Comparison of ENCODE assay signal across 10 mouse cellular contexts in the genomic region with DNA sequence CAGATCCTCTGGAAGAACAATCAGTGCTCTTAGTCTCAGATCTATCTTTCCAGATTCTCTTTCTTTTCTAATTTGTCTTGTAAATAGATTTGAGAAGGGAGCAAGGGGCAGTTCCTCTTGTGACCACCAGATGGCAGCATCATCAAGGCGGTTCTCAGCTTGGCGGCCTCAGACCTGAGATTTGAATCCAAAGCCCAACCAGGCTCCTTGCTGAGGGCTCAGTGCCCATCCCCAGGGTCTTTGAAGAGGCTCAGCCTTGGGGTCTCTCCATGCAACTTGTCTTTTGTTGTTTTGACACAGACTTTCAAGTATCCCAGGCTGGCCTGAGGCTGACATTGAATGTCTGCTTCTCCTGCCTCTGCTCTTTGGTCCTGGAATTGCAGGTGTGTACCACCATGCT. TPM values are rescaled to one million over a fixed set of nuclear protein-coding genes. Genes with fewer than 3 reads are reported as not detected.
DNase-seq lines count a peak whose midpoint lies in the region; ATAC-seq and TF ChIP-seq lines count a peak whose summit lies in the region.
"Had no signal": no experiment of that assay in that cellular context is flagged by ENCODE, and none has a peak within 500 bp of the region (broad histone marks: within the 10 kb centered on the region; RNA-seq: fewer than 3 reads in every experiment).

No protein-coding gene starts in this region.

- no peak for TF ChIP-seq EP300 in liver, embryonic 14.5 days (IDR thresholded peaks at IDR 0.05; ENCODE audit: low read depth)

- 0% methylated on average over 2 of the region's 2 CpGs for WGBS in forebrain, embryonic 11.5 days
- WGBS in forebrain, embryonic 12.5 days: 0% methylated on average over 2 of the region's 2 CpGs
- WGBS in midbrain, embryonic 11.5 days: 0% methylated on average over 2 of the region's 2 CpGs
- 0% methylated on average over 2 of the region's 2 CpGs for WGBS in midbrain, embryonic 15.5 days
- WGBS in liver, embryonic 14.5 days (ENCODE audit: insufficient replicate concordance): 0% methylated on average over 2 of the region's 2 CpGs
- 2% methylated on average over 2 of the region's 2 CpGs for WGBS in small intestine, adult 2 months

- no peak overlapping the region for H3K27ac ChIP-seq in forebrain, embryonic 11.5 days (ENCODE audit: low read depth, low read length)
- H3K27ac ChIP-seq in forebrain, embryonic 12.5 days: no peak overlapping the region
- H3K27ac ChIP-seq in midbrain, embryonic 11.5 days (ENCODE audit: low read depth, low read length): no peak overlapping the region
- no peak overlapping the region for H3K27ac ChIP-seq in midbrain, embryonic 15.5 days
- no peak overlapping the region for H3K27ac ChIP-seq in bone marrow macrophage, adult 2 months (ENCODE audit: insufficient read depth, low read depth, low read length)
- no peak overlapping the region for H3K27ac ChIP-seq in liver, embryonic 14.5 days
- no peak overlapping the region for H3K27ac ChIP-seq in small intestine, adult 2 months (ENCODE audit: insufficient read depth, low read depth, low read length)
- H3K27ac ChIP-seq: heart, embryonic 13.5 days; midbrain, embryonic 12.5 days had no signal

- peak; percentile 79 for DNase-seq in forebrain, embryonic 11.5 days (ENCODE audit: low spot score)
- peak; percentile 95 for DNase-seq in midbrain, embryonic 11.5 days (ENCODE audit: low spot score, missing footprints)
- DNase-seq in liver, embryonic 14.5 days (ENCODE audit: low read depth in 3 of 3, low spot score in 3 of 3): no peak

- TF ChIP-seq POLR2A in bone marrow macrophage, adult 2 months (IDR thresholded peaks at IDR 0.05; ENCODE audit: borderline replicate concordance, low read depth, low read length): no peak
- no peak for TF ChIP-seq POLR2A in small intestine, adult 2 months (IDR thresholded peaks at IDR 0.05; ENCODE audit: low read depth, low read length)

- no peaks in the 10 kb centered on the region for H3K9me3 ChIP-seq in forebrain, embryonic 11.5 days (ENCODE audit: control insufficient read depth, low read length)
- no peaks in the 10 kb centered on the region for H3K9me3 ChIP-seq in forebrain, embryonic 12.5 days
- no peaks in the 10 kb centered on the region for H3K9me3 ChIP-seq in midbrain, embryonic 11.5 days (ENCODE audit: control insufficient read depth, low read length)
- H3K9me3 ChIP-seq in midbrain, embryonic 15.5 days: no peaks in the 10 kb centered on the region
- H3K9me3 ChIP-seq in liver, embryonic 14.5 days (ENCODE audit: control insufficient read depth, low read length): no peaks in the 10 kb centered on the region
- H3K9me3 ChIP-seq: heart, embryonic 13.5 days; midbrain, embryonic 12.5 days had no signal

- no peaks in the 10 kb centered on the region for H3K36me3 ChIP-seq in forebrain, embryonic 11.5 days (ENCODE audit: control insufficient read depth, insufficient read depth, low read length)
- H3K36me3 ChIP-seq in forebrain, embryonic 12.5 days (replicated peaks): no peaks in the 10 kb centered on the region
- H3K36me3 ChIP-seq in midbrain, embryonic 11.5 days (ENCODE audit: control insufficient read depth, insufficient read depth, low read length): no peaks in the 10 kb centered on the region
- H3K36me3 ChIP-seq in midbrain, embryonic 15.5 days (replicated peaks): no peaks in the 10 kb centered on the region
- H3K36me3 ChIP-seq in liver, embryonic 14.5 days (replicated peaks; ENCODE audit: control insufficient read depth, insufficient read depth, low read depth): no peaks in the 10 kb centered on the region
- no peaks in the 10 kb centered on the region for H3K36me3 ChIP-seq in small intestine, adult 2 months (ENCODE audit: control insufficient read depth, insufficient read depth, low read length)
- H3K36me3 ChIP-seq: heart, embryonic 13.5 days; midbrain, embryonic 12.5 days had no signal

- no peak overlapping the region for H3K9ac ChIP-seq in forebrain, embryonic 11.5 days (ENCODE audit: low read length)
- no peak overlapping the region for H3K9ac ChIP-seq in forebrain, embryonic 12.5 days
- H3K9ac ChIP-seq in midbrain, embryonic 11.5 days (ENCODE audit: low read length): no peak overlapping the region
- H3K9ac ChIP-seq in midbrain, embryonic 15.5 days: no peak overlapping the region
- no peak overlapping the region for H3K9ac ChIP-seq in liver, embryonic 14.5 days (replicated peaks)
- H3K9ac ChIP-seq: heart, embryonic 13.5 days; midbrain, embryonic 12.5 days had no signal

- no peak overlapping the region for H3K4me2 ChIP-seq in forebrain, embryonic 11.5 days (ENCODE audit: low read depth, low read length, severe bottlenecking)
- no peak overlapping the region for H3K4me2 ChIP-seq in forebrain, embryonic 12.5 days
- no peak overlapping the region for H3K4me2 ChIP-seq in midbrain, embryonic 11.5 days
- no peak overlapping the region for H3K4me2 ChIP-seq in midbrain, embryonic 15.5 days
- H3K4me2 ChIP-seq in liver, embryonic 14.5 days (ENCODE audit: low read depth): no peak overlapping the region
- H3K4me2 ChIP-seq: heart, embryonic 13.5 days; midbrain, embryonic 12.5 days had no signal

- H3K4me1 ChIP-seq in forebrain, embryonic 11.5 days (replicated peaks; ENCODE audit: control insufficient read depth, insufficient read depth, low read length): peaks cover 8% of the 10 kb centered on the region
- H3K4me1 ChIP-seq in forebrain, embryonic 12.5 days: peaks cover 38% of the 10 kb centered on the region
- peaks cover 21% of the 10 kb centered on the region for H3K4me1 ChIP-seq in midbrain, embryonic 11.5 days (ENCODE audit: control insufficient read depth, insufficient read depth, low read length)
- peaks cover 40% of the 10 kb centered on the region for H3K4me1 ChIP-seq in midbrain, embryonic 15.5 days
- no peaks in the 10 kb centered on the region for H3K4me1 ChIP-seq in bone marrow macrophage, adult 2 months (ENCODE audit: control insufficient read depth, insufficient read depth, low read length)
- H3K4me1 ChIP-seq in liver, embryonic 14.5 days (replicated peaks; ENCODE audit: control insufficient read depth in 2 of 2, insufficient read depth in 2 of 2, low read length in 1 of 2): no peaks in the 10 kb centered on the region
- no peaks in the 10 kb centered on the region for H3K4me1 ChIP-seq in small intestine, adult 2 months (ENCODE audit: control insufficient read depth, insufficient read depth, insufficient read length, low read length)

- peak; percentile 97 for TF ChIP-seq CTCF in bone marrow macrophage, adult 2 months (IDR thresholded peaks at IDR 0.05; ENCODE audit: low read depth, low read length)
- TF ChIP-seq CTCF in liver, embryonic 14.5 days (IDR thresholded peaks at IDR 0.05; ENCODE audit: low read depth): peak; percentile 97
- TF ChIP-seq CTCF in small intestine, adult 2 months (IDR thresholded peaks at IDR 0.05; ENCODE audit: extremely low read depth, insufficient read length, insufficient replicate concordance, low read depth, low read length): peak; percentile 93

- peaks cover 56% of the 10 kb centered on the region for H3K27me3 ChIP-seq in forebrain, embryonic 11.5 days (ENCODE audit: control insufficient read depth, insufficient read depth, low read length)
- peaks cover 89% of the 10 kb centered on the region for H3K27me3 ChIP-seq in forebrain, embryonic 12.5 days
- peaks cover 54% of the 10 kb centered on the region for H3K27me3 ChIP-seq in midbrain, embryonic 11.5 days (ENCODE audit: control insufficient read depth, insufficient read depth, low read length)
- peaks cover 38% of the 10 kb centered on the region for H3K27me3 ChIP-seq in midbrain, embryonic 15.5 days (replicated peaks)
- H3K27me3 ChIP-seq in liver, embryonic 14.5 days (ENCODE audit: control insufficient read depth, insufficient read depth, low read length): peaks cover 56% of the 10 kb centered on the region
- H3K27me3 ChIP-seq in small intestine, adult 2 months (ENCODE audit: control insufficient read depth, insufficient read depth, low read length): peaks cover 24% of the 10 kb centered on the region

- ATAC-seq in forebrain, embryonic 11.5 days (replicated peaks; ENCODE audit: low FRiP score): no peak
- ATAC-seq in forebrain, embryonic 12.5 days (ENCODE audit: low FRiP score): no peak
- no peak for ATAC-seq in midbrain, embryonic 11.5 days (ENCODE audit: low FRiP score)
- no peak for ATAC-seq in midbrain, embryonic 15.5 days (replicated peaks)
- ATAC-seq in erythroblast, adult 5-6 weeks (replicated peaks; ENCODE audit: low FRiP score, poor library complexity, severe bottlenecking): 0 out of 2 replicates have a peak, but pooled peaks have one; percentile 49
- no peak for ATAC-seq in liver, embryonic 14.5 days (ENCODE audit: insufficient read depth)

- no peak overlapping the region for H3K4me3 ChIP-seq in forebrain, embryonic 11.5 days (ENCODE audit: low read depth, low read length)
- no peak overlapping the region for H3K4me3 ChIP-seq in forebrain, embryonic 12.5 days (replicated peaks)
- H3K4me3 ChIP-seq in midbrain, embryonic 11.5 days (ENCODE audit: low read depth, low read length): no peak overlapping the region
- H3K4me3 ChIP-seq in midbrain, embryonic 15.5 days: no peak overlapping the region
- H3K4me3 ChIP-seq in bone marrow macrophage, adult 2 months (ENCODE audit: insufficient read depth, low read length): no peak overlapping the region
- H3K4me3 ChIP-seq in liver, embryonic 14.5 days (ENCODE audit: insufficient read depth in 1 of 2, low read depth in 2 of 2, low read length in 2 of 2): no peak overlapping the region
- H3K4me3 ChIP-seq in small intestine, adult 2 months (ENCODE audit: low read depth, low read length): no peak overlapping the region
- H3K4me3 ChIP-seq: heart, embryonic 13.5 days; midbrain, embryonic 12.5 days had no signal

RNA-seq across cellular contexts. Expression of a gene that starts 10.4 kb away (rescaled TPM):
- polyA plus RNA-seq in forebrain, embryonic 11.5 days (2014; fragmentation: Nextera tagmentation; extraction: Ambion mirVana): 0.87 and 0.91 TPM in 2 replicates
- polyA plus RNA-seq in forebrain, embryonic 12.5 days (2016; fragmentation: Nextera tagmentation; extraction: Ambion mirVana): 1.2 and 1.5 TPM in 2 replicates
- 0.58 and 1.1 TPM in 2 replicates for polyA plus RNA-seq in midbrain, embryonic 11.5 days (2014; fragmentation: Nextera tagmentation; extraction: Ambion mirVana)
- 5.9 and 6.2 TPM in 2 replicates for polyA plus RNA-seq in midbrain, embryonic 15.5 days (2015; fragmentation: Nextera tagmentation; extraction: Ambion mirVana)
- 0.43 TPM in 1 of 2 replicates, not detected in the other for polyA plus RNA-seq in bone marrow macrophage, adult 2 months (2012; ENCODE audit: insufficient read depth, insufficient read length, missing spikeins)
- not detected in 2 replicates for total RNA-seq in erythroblast, adult 5-6 weeks (2015; ENCODE audit: low replicate concordance)
- not detected in 2 replicates for total RNA-seq in erythroblast, adult 5-6 weeks (2017; ENCODE audit: low replicate concordance)
- 0.04 and 0.09 TPM in 2 replicates for polyA plus RNA-seq in liver, embryonic 14.5 days (2012; rRNA removed)
- 0.08 TPM in 1 of 2 replicates, not detected in the other for polyA plus RNA-seq in liver, embryonic 14.5 days (2014; fragmentation: Nextera tagmentation; extraction: Ambion mirVana)
- 0.55 and 0.67 TPM in 2 replicates for polyA plus RNA-seq in small intestine, adult 2 months (2012; rRNA removed)

RNA-seq across cellular contexts. Expression of a gene that starts 10.6 kb away (rescaled TPM):
- 44.9 and 45.0 TPM in 2 replicates for polyA plus RNA-seq in forebrain, embryonic 11.5 days (2014; fragmentation: Nextera tagmentation; extraction: Ambion mirVana)
- 57.5 and 60.5 TPM in 2 replicates for polyA plus RNA-seq in forebrain, embryonic 12.5 days (2016; fragmentation: Nextera tagmentation; extraction: Ambion mirVana)
- 65.3 and 71.4 TPM in 2 replicates for polyA plus RNA-seq in midbrain, embryonic 11.5 days (2014; fragmentation: Nextera tagmentation; extraction: Ambion mirVana)
- polyA plus RNA-seq in midbrain, embryonic 15.5 days (2015; fragmentation: Nextera tagmentation; extraction: Ambion mirVana): 93.3 and 97.6 TPM in 2 replicates
- 5.9 and 8.3 TPM in 2 replicates for polyA plus RNA-seq in bone marrow macrophage, adult 2 months (2012; ENCODE audit: insufficient read depth, insufficient read length, missing spikeins)
- not detected in 2 replicates for total RNA-seq in erythroblast, adult 5-6 weeks (2015; ENCODE audit: low replicate concordance)
- total RNA-seq in erythroblast, adult 5-6 weeks (2017; ENCODE audit: low replicate concordance): 0.43 TPM in 1 of 2 replicates, not detected in the other
- polyA plus RNA-seq in liver, embryonic 14.5 days (2012; rRNA removed): 1.0 and 1.2 TPM in 2 replicates
- polyA plus RNA-seq in liver, embryonic 14.5 days (2014; fragmentation: Nextera tagmentation; extraction: Ambion mirVana): 0.43 and 0.46 TPM in 2 replicates
- polyA plus RNA-seq in small intestine, adult 2 months (2012; rRNA removed): 7.3 and 17.7 TPM in 2 replicates

RNA-seq across cellular contexts. Expression of a gene that starts 18.9 kb away (rescaled TPM):
- polyA plus RNA-seq in forebrain, embryonic 11.5 days (2014; fragmentation: Nextera tagmentation; extraction: Ambion mirVana): 10.2 and 13.6 TPM in 2 replicates
- 14.9 and 16.4 TPM in 2 replicates for polyA plus RNA-seq in forebrain, embryonic 12.5 days (2016; fragmentation: Nextera tagmentation; extraction: Ambion mirVana)
- polyA plus RNA-seq in midbrain, embryonic 11.5 days (2014; fragmentation: Nextera tagmentation; extraction: Ambion mirVana): 13.1 and 14.2 TPM in 2 replicates
- 21.6 and 21.7 TPM in 2 replicates for polyA plus RNA-seq in midbrain, embryonic 15.5 days (2015; fragmentation: Nextera tagmentation; extraction: Ambion mirVana)
- 34.9 and 37.8 TPM in 2 replicates for polyA plus RNA-seq in bone marrow macrophage, adult 2 months (2012; ENCODE audit: insufficient read depth, insufficient read length, missing spikeins)
- 2.7 and 3.3 TPM in 2 replicates for total RNA-seq in erythroblast, adult 5-6 weeks (2015; ENCODE audit: low replicate concordance)
- 1.3 and 2.8 TPM in 2 replicates for total RNA-seq in erythroblast, adult 5-6 weeks (2017; ENCODE audit: low replicate concordance)
- polyA plus RNA-seq in liver, embryonic 14.5 days (2012; rRNA removed): 7.4 and 7.5 TPM in 2 replicates
- 15.0 and 15.1 TPM in 2 replicates for polyA plus RNA-seq in liver, embryonic 14.5 days (2014; fragmentation: Nextera tagmentation; extraction: Ambion mirVana)
- polyA plus RNA-seq in small intestine, adult 2 months (2012; rRNA removed): 22.8 and 57.9 TPM in 2 replicates

RNA-seq across cellular contexts. Expression of a gene that starts 40.3 kb away (rescaled TPM):
- 3.8 and 5.0 TPM in 2 replicates for polyA plus RNA-seq in forebrain, embryonic 11.5 days (2014; fragmentation: Nextera tagmentation; extraction: Ambion mirVana)
- 6.4 and 8.0 TPM in 2 replicates for polyA plus RNA-seq in forebrain, embryonic 12.5 days (2016; fragmentation: Nextera tagmentation; extraction: Ambion mirVana)
- 11.5 and 12.7 TPM in 2 replicates for polyA plus RNA-seq in midbrain, embryonic 11.5 days (2014; fragmentation: Nextera tagmentation; extraction: Ambion mirVana)
- polyA plus RNA-seq in midbrain, embryonic 15.5 days (2015; fragmentation: Nextera tagmentation; extraction: Ambion mirVana): 15.1 and 15.7 TPM in 2 replicates
- 0.20 TPM in 1 of 2 replicates, not detected in the other for polyA plus RNA-seq in bone marrow macrophage, adult 2 months (2012; ENCODE audit: insufficient read depth, insufficient read length, missing spikeins)
- 0.42 TPM in 1 of 2 replicates, not detected in the other for total RNA-seq in erythroblast, adult 5-6 weeks (2015; ENCODE audit: low replicate concordance)
- 0.84 TPM in 1 of 2 replicates, not detected in the other for total RNA-seq in erythroblast, adult 5-6 weeks (2017; ENCODE audit: low replicate concordance)
- polyA plus RNA-seq in liver, embryonic 14.5 days (2012; rRNA removed): 0.16 and 0.22 TPM in 2 replicates
- 0.04 and 0.05 TPM in 2 replicates for polyA plus RNA-seq in liver, embryonic 14.5 days (2014; fragmentation: Nextera tagmentation; extraction: Ambion mirVana)
- polyA plus RNA-seq in small intestine, adult 2 months (2012; rRNA removed): 0.11 and 0.24 TPM in 2 replicates

RNA-seq across cellular contexts. Expression of a gene that starts 40.7 kb away (rescaled TPM):
- 68.5 and 75.0 TPM in 2 replicates for polyA plus RNA-seq in forebrain, embryonic 11.5 days (2014; fragmentation: Nextera tagmentation; extraction: Ambion mirVana)
- polyA plus RNA-seq in forebrain, embryonic 12.5 days (2016; fragmentation: Nextera tagmentation; extraction: Ambion mirVana): 76.1 and 81.6 TPM in 2 replicates
- 82.7 and 83.6 TPM in 2 replicates for polyA plus RNA-seq in midbrain, embryonic 11.5 days (2014; fragmentation: Nextera tagmentation; extraction: Ambion mirVana)
- polyA plus RNA-seq in midbrain, embryonic 15.5 days (2015; fragmentation: Nextera tagmentation; extraction: Ambion mirVana): 99.2 and 112 TPM in 2 replicates
- 30.5 and 30.6 TPM in 2 replicates for polyA plus RNA-seq in bone marrow macrophage, adult 2 months (2012; ENCODE audit: insufficient read depth, insufficient read length, missing spikeins)
- 7.3 and 8.6 TPM in 2 replicates for total RNA-seq in erythroblast, adult 5-6 weeks (2015; ENCODE audit: low replicate concordance)
- 3.4 and 7.1 TPM in 2 replicates for total RNA-seq in erythroblast, adult 5-6 weeks (2017; ENCODE audit: low replicate concordance)
- 7.5 and 9.4 TPM in 2 replicates for polyA plus RNA-seq in liver, embryonic 14.5 days (2012; rRNA removed)
- polyA plus RNA-seq in liver, embryonic 14.5 days (2014; fragmentation: Nextera tagmentation; extraction: Ambion mirVana): 17.7 and 19.1 TPM in 2 replicates
- 7.1 and 17.8 TPM in 2 replicates for polyA plus RNA-seq in small intestine, adult 2 months (2012; rRNA removed)

Comparison
In these comparisons a context has a peak if more than half of its experiments do, and no peak if none do; other contexts are left out.
1. DNase-seq: peak in forebrain, embryonic 11.5 days (single experiment) and midbrain, embryonic 11.5 days (single experiment); none in liver, embryonic 14.5 days (0 of 3).
2. Peak in every context shown above with its lines, with median percentiles within 50 percentile points of each other: CTCF ChIP-seq.